Mouse (Mus musculus) testis, postnatal 10 days (tissue): ENCODE measurements around the gene Cenpb.

Experiments
- DNase-seq: peaks from one replicate; pipeline ENCODE4 v3.0.0; 2021; ENCODE audit warnings: low spot score

Gene Cenpb

DNA sequence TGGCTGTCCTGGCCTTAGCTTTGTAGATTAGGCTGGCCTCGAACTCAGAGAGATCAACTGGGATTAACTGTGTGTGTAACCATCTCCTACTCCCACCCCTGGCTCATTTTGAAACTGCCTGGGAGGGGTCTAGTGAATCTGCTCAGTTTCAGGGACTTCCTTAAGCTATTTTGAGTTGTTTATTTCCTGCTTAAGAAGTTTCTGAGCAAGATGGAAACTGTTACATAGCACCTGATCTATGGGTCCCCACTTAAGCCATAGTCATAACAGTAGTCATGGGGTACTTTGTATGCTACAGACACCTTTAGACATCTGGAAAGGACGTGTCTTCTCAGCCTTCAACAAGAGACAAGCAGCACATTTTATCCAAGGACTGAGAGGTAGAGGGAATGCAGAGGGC is 20.8 kb upstream of the Cenpb start:
- DNase-seq: no peak

DNA sequence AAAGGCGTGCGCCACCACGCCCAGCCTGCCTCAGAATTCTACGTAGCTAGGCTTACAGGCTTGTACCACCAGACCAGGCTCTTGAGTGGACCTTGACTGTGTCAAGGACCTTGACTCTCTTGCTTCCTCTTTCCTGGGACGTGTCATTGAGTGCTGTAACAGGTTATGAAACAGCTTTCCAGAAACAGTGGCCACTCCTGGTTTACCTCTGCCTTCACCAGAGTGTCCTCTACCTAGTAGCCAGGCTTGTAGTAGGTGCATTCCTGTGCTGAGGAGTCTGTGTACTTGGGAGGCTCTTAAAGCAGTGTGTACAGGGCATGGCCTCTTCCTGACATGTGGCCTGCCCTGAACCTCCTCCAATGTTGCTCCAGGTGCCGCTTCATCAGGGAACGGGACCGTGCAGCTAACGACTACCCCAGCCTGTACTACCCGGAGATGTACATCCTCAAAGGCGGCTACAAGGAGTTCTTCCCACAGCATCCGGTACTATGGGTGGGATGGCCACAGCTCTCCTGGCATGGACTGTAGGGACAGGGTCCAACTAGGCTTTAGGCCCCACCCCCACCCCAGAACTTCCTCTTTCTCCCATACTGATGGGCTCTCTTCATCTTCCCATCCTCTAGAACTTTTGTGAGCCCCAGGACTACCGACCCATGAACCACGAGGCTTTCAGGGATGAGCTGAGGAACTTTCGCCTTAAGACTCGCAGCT is 16.9 kb upstream of the Cenpb start:
- no peak for DNase-seq

DNA sequence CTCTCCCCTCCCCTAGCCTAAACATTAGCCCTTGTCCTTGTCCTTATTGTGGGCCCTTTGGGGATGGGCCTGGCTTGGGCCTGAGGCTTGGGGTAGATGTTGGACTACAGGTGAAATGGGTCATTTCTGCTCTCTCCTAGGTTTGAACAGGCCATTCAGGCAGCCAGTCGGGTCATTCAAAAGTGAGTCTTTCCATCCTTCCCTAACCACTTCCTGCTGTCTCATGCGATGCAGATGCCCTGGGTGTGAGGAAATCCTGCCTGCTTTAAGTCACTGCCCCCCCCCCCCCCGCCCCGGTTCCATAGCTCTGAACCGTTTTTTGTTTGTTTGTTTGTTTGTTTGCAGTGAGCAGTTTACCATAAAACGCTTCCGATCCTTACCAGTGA is 11.1 kb upstream of the Cenpb start:
- no peak for DNase-seq

DNA sequence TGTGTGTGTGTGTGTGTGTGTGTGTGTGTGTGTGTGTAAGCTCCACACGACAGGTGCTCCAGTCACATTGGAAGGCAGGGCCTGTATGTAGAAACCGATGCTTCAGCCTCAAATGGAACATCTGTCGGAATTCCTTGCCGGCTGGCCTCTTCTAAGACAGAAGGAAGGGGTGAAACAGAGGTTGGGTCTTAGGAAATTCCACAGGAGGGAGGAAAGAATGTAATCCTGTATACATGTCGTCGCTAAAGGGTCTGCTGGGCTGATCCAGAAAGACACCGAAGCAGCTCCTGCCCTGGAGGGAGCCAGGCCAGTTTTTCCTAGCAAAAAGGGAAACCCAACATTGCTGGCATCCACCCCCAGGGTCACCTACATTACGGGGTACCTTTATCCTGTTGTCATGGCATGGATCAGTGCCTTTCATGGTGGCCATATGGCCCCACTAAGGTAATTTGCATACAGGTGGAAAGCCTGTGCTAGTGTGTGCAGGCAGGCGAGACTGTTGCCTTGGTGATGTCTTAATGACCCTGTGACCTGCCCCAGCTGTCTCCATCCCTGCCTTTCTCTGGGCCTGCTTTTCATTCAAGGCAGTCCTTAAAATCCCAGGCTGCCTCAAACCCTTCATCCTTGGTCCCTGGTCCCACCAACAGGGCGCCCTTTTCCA is 10.6 kb upstream of the Cenpb start:
- no peak for DNase-seq

DNA sequence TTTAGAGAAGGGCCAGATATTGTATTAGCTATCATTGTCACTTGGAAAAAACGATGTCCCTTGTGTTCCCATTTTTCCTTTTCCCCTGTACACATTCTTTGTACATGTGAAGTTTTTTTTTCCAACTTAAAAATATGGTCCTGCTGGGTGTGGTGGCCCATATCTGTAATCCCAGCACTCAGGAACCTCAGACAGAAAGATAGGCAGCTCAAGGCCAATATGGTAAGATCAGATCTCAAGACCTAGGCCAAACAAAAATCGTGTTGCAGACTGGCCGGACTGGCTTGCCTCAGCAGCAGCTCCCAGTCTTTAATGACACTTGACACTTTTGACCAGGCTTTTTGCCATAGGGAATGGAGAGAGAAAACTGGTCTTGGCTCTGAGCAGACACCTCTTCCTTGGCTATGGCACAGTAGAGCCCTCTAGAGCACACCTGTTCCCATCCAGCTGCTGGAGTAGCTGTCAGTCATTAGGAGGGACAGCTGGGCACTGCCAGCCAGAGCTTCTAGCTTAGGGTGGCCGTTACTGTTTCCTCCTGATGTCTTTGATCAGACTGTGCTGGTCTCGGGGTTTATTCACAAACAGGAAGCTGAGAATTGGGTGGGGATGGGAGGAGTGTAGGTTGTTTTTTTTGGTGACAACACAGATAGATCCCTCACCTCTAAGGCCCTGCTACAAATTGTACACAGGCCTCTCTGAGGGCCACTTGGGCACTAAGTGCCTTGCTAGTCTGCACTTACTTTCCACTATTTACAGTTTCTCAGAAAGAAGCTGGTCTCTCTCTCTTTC is 9.8 kb upstream of the Cenpb start:
- no peak for DNase-seq

DNA sequence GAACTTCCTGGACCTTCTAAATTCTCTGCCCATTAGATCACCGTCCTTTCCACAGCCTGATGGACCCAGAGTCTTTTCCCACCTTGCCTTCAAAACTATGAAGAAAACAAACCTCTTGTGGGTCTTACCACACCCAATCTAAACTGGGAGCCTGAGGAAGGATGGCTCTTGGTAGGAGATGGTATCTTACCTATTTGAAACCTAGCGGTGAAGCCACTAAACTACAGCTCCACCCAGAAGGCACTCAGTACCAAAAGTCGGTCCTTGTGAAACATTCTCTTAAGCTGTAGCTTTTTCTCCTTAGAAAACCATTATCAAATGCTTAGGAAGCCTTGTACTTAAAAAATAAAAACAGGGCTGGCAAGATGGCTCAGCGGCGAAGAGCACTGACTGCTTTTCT is 8.4 kb upstream of the Cenpb start:
- no peak for DNase-seq

DNA sequence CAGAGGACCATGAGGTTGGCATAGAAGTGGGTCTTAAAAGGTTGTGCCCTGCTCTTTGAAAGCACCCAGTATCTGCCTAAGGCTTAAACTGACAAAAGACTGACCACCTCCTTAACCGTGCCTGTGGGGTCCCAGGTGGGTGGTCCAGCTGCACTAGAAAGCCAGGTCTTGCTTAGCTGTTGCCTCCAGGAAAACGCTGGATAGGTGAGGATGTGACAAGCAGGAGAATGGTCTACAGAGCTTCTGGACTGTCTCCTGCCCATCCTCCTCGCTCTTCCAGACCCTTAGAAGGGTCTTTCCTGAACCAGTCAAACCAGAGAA is 7.7 kb upstream of the Cenpb start:
- DNase-seq: no peak

DNA sequence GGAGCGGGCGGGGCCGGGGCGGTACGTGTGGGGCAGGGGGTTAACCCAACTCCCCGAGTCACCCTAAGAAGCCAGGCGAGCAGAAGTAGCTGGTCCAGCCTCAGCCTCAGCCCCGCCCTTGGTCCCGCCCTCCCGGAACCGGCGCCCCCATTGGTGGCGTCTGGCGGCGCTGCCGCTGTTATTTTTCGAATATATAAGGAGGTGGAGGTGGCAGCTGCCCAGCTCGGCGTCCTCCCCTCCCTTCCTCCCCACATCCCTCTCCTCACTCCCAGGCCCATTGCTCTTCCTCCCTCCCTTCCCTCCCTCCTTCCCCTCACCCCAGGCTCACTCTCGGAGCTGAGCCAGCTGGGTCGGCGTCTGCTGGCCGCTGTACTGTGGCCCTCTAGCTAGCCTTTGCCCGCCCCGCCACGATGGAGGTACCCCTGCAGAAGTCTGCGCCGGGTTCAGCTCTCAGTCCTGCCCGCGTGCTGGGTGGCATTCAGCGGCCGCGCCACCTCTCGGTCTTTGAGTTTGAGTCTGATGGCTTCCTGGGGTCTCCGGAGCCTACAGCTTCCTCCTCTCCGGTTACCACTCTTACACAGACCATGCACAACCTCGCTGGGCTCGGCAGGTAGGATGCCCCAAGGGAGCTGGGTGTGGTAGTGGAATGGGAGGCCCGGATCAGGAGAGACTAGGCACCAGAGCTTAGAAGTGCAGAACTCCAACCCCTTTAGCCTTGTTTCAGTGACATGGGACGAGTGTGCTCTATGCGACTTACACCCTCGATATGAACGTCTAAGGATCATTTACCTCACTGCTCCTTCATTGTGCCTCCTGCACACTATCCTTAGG is 7.1 kb upstream of the Cenpb start, which contains the start of the genes Cdc25b and Spef1:
Gene Cdc25b (plus strand): TSS at position 179 of the 831 bp plus-strand sequence.
Gene Spef1 (minus strand): TSS at position 512 of the 831 bp plus-strand sequence.
- DNase-seq: peak; percentile 93

DNA sequence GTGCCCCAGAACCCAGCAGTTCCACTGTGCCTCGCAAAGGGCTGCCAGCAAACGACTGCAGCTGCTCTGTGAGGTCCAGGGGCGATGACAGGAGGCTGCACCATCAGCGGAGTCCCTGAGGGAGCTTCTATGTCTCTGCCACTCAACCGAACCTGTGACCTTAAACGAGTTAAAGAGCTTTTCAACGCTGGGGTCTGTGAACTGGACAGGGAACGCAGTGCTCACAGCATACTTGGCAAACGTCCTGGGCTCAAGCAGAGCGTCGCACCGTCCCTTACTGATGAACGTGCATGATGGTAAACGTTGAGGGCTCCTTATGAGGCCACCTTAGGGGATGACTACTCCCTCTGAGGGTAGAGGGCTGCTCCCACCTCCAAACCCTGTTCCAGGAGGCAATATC is 6.5 kb upstream of the Cenpb start:
- no peak for DNase-seq

DNA sequence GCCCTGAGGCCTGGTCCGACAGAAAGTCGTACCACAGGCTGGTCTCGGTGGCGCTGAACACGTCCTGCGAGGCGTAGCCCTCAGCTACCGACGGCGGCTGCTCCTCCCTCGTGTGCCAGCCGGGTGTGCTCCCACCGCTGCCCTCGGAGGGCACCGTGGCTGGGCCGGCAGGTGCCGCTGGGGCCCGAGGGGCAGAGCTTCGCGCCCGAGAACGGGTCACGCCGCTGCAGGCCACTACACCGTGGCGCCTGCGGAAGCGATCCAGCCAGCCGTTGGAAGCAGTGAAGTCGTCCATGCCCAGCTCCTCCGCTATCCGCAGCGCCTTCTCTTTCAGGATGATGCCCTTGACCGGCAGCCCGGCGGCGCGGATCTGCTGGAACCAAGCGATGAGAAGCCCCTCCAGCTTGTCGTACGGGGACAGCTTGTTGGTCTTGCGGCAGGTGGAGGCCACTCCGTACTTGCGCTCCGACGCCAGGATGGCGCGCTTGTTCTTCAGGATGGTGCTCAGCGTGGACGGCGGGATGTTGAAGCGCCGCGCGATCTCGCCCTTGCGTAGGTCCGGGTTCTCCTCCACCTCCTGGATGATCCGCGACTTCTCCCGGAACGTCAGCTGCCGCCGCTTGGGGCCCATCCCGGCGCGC is 501 bp downstream of the Cenpb start:
- peak; percentile 76 for DNase-seq

DNA sequence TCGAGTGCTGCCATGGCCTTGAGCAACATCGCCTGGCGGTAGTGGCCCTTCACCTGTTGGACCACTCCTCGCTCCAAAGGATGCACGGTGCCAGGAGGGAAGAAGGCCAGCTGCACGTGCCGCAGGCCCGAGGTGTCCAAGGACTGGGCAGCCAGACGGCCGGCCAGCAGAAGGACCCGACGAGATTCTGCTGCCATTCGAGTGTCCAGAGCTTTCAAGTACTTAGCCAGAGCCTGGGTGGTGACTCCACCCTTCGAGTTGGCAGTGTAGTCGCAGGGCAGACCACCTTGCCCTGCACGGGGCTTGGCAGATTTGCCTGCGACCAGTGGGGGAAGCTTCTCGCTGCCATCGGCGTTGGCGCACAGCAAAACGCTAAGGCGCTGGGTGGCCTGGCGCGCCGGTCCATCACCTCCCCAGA is 1.0 kb downstream of the Cenpb start:
- peak; percentile 58 for DNase-seq

DNA sequence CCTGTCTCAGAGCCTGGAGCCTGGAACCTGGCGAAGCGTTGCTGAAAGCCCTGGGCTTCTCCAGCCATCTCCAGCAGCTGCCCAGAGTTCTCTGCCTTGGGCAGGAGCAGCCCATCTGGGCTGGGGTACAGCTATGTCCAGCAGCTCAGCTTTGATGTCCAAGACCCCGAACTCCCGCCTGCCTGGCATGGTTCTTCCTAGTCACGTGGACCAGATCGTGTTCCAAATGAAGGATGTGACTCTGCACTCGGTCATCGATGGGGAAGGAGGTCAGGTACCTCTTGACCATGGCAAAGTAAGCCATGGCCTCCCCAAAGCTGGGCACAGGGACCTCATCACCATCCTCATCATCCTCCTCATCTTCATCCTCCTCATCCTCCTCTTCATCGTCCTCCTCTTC is 1.9 kb downstream of the Cenpb start:
- DNase-seq: no peak

DNA sequence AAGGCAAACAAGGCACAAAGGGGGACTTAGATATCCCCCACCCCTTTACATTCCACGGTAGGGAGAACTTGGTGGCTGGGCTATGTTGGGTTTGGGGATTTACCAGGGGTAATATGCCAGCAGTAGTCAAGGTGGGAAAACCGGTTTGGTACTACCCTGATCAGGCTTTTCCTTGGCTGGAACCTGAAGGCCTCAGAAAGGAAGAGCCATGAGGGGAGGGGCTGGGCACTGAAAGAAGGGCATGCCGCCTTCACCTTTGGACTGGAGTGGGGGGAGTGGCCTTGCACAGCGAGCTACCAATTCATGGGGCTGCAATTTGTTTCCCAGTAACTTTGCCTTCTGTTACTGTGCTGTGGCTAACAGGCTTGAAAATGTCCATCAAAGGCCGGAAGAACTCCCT is 3.4 kb downstream of the Cenpb start:
- DNase-seq: peak; percentile 40

DNA sequence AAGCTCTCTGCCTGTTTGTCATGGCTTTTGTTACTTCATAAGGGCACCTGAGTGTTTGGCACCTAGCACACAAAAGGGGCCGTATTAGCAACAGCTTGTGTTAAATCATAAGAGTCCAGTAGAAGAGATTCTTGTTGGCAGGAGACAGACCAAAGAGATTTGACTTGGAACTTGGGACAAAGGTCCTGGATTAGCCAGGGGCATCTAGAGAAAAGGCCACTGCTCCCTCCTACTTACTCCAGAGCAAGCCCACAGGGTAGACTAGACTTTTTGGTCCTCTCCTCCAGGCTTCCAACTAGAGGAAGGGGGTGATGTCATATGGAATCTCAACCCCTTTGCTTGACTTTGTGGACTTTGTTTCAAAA is 3.9 kb downstream of the Cenpb start:
- no peak for DNase-seq

DNA sequence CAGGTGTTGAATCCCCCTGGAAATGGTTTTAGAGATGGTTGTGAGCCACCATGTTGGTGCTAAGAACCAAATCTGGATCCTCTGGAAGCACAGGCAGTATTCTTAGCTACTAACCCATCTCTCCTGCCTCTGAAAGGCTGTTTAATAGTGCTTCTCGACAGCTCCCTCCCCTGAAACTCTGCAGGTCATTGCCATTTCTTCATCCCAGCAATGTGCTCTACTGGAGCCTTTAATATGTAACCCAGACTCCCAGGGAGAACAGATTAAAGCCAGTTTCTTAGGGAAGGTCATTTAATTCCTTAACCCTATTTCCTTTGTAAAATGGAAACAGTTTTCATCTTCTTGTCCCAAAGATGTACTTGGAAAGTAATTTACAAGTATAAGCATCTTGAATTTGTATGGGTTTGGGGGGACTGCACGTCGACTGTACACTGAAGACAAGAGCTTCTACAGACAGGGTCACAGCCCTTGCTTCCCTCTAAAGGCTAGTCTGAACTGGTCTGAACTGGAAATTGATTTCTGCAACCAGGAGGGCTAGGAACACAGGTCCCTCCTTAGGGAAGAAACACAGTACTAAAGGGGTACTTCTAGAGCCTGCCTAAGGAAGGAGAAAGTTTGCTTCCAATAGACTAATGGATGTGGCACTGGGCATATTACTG is 4.5 kb downstream of the Cenpb start:
- no peak for DNase-seq

DNA sequence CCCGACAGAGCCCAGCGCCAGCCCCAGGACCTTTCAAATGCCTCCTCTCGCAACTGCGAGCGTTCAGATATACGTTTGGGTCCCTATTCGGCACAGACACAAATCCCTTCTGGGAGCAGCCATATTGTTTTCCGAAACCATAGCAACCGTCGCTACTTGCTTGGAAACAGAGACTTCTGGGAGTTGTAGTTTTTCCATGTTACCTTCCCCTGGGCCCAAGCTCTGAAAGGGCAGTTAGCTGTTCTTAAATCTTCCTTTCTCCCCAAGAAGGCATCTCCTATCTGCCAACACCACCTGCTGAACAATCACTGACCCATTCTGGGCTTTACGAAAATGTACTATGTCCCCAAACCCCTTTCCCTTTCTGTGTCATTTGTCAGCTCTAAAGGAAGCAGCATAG is 5.2 kb downstream of the Cenpb start:
- peak; percentile 54 for DNase-seq

DNA sequence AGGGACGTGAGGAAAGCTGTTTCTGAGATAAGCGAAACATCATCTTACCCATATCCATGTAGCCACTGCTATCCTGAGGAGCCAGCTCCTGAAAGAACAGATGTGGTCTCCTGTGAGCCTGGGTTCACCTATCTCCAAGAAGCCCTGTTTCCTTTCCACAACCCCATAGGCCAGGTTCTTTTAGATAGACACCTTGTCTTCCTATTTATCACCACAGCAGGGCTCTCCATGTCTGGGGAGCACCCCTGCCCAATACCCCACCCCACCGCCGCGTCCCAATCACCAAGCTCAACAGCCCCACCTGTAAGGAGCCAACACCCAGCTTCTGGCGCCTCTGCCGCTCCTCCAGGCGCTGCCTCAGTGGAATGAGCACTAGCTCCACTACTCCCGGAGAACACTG is 7.5 kb downstream of the Cenpb start:
- peak; percentile 45 for DNase-seq

DNA sequence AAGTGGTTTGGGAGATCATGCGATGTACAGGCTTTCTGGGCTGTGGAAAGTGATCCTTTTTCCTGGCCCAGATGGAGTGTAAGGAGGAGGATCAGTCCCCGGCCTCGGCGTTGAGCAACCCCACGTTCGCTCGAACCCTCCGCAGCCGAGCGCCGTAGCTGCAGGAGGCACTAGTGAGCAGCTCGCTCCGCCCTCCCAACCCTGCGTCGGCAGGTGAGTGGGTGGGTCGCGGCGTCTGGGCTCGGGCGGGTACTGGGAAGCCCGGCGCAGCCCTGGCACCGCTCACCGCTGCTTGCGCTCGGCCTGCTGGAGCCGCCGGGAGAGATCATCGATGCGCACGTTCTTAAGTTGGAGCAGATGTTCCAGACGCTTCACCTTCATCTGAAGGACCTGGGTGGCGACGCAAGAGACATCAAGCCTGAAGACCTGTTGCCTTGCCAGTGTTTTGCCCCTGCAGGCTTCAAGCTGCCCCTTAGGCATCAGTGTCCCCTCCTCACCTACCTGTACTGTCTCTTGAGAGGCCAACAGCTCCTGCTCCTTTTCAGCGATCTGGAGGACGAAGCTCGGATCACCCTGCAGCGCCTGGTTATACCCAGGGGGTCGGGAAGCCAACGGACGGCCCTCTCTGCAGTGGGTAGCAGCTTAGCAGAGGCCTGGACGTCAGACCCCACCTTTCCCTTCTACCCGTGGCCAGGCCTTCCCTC is 8.3 kb downstream of the Cenpb start:
- DNase-seq: peak; percentile 78

DNA sequence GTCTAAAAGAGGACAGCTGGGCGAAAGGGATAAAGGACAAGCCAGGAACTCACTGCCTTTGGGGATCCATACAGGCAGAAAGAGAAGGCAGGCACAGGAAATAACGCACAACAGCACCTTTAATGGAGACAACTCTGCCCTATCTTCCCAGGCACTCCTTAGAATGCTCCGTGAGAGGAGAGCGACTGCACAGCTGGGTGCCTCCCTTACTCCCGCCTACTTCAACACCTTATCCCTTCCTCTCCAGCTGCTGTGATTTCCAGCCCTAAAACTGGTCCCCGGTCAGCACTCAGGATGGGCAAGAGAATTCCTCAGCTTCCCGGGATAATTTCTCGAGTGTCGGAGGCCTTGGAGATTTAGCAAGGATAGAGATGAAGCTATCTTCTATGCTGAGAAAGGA is 8.9 kb downstream of the Cenpb start:
- DNase-seq: no peak

DNA sequence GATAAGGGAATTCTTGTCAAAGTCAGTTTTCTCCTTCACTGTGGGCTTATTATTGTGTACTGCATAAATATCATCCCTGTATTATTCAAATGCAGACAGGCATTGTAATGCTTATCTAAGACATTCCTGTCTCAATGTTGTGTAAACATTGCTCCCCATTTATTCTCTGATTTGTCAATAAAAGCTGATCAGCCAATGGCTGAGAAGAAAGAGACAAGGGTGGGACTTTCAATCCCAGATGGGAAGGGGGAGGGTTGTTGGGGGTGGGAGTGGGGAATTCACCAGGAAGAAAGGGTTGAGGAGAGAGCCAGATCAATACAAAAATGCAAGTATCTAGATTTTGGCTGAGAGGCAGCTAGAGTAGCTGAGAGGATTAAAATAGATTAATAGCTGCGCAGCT is 11.0 kb downstream of the Cenpb start:
- DNase-seq: no peak

DNA sequence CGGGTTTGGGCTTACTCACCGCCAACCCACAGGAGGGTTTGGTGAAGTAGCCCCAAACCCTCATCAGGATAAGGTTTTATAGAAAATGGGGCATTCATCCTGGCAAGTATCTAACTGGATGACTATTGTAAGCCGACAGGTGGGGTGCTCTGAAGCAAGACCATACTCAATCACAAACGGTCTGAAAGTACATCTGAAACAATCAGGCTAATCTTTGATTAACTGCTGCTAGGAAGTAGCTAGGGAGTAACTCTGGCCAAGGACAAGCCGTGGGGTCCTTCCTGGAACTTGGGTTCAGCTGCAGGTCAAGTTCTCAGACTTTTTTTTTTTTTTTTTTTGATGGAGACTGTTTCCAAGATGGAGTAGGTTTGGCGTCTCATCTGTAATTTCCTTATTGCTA is 11.9 kb downstream of the Cenpb start:
- no peak for DNase-seq
